Comparison of ENCODE assay signal across 8 mouse cellular contexts in the genomic region with DNA sequence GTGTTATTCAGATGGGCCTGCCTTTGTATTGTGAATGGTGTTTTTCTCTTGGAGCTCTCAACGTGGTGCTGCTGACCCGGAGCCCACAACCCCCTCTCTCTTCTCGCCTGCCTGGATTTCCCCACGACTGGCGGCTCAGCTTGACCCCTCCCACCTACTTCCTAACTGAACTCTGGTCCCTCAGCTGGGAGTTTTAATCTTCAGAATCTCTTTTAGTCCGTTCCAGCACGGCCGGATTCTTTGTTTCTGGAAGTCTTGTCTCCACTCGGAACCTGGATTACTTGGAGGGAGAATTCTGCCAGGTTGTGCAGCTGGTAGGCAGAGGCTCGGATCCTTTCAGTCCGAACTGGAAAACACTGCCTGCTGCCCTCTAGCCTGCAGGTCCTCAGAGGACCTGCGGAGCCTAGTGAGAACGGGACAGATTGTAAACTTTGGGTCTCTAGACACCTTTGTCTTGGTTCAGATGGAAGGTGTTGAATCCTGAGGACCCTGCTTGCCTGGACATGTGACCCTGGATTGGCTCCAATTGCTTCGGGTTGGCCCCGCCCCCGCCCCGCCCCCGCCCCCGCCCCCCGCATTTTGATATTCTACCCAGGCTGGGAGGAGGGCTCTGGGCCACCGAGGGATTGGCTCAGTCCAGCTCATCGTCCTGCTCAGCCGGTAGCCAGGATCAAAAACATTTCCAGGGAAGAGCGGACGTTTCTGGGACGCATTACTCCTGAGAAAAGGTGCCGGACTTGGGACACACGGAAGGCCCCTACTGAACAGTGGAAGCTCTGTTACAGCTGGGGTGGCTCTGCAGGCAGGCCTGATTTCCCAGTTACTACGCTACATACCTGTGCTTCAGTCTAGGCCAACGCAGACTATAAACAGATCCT. TPM values are rescaled to one million over a fixed set of nuclear protein-coding genes. Genes with fewer than 3 reads are reported as not detected.
DNase-seq lines count a peak whose midpoint lies in the region; ATAC-seq lines count a peak whose summit lies in the region.

A gene (plus strand): TSS at position 200 of the 878 bp plus-strand sequence.

- no peaks in the 10 kb centered on the region for H3K9me3 ChIP-seq in embryonic facial prominence, embryonic 10.5 days
- H3K9me3 ChIP-seq in heart, embryonic 11.5 days (replicated peaks; ENCODE audit: control insufficient read depth, low read length): no peaks in the 10 kb centered on the region
- H3K9me3 ChIP-seq in kidney, embryonic 14.5 days (ENCODE audit: control insufficient read depth, low read length): no peaks in the 10 kb centered on the region

- peak within 1 kb of the TSS; percentile 74 for H3K4me2 ChIP-seq in heart, embryonic 11.5 days
- peak within 1 kb of the TSS; percentile 88 for H3K4me2 ChIP-seq in kidney, embryonic 14.5 days (replicated peaks; ENCODE audit: low read depth, low read length)

- peaks cover 12% of the 10 kb centered on the region; the same call in 1 of the 2 replicates for H3K36me3 ChIP-seq in embryonic facial prominence, embryonic 10.5 days (replicated peaks)
- no peaks in the 10 kb centered on the region for H3K36me3 ChIP-seq in heart, embryonic 11.5 days (ENCODE audit: control insufficient read depth, insufficient read depth, low read length)
- H3K36me3 ChIP-seq in kidney, embryonic 14.5 days (ENCODE audit: control insufficient read depth, insufficient read depth, low read length): no peaks in the 10 kb centered on the region

- DNase-seq in thymus, postnatal 25 days: peak; percentile 12
- DNase-seq in thymus, postnatal 14 days: no peak
- DNase-seq in embryonic facial prominence, embryonic 10.5 days (ENCODE audit: low spot score): peak; percentile 93
- DNase-seq in lung, postnatal 14 days: peak; percentile 41
- peak; percentile 42 for DNase-seq in retina, adult 2 months (ENCODE audit: low read depth, low spot score)
- DNase-seq in layer of hippocampus, adult 8-10 months (ENCODE audit: low spot score in 2 of 2): no peak

- H3K27me3 ChIP-seq in embryonic facial prominence, embryonic 10.5 days (replicated peaks; ENCODE audit: low read depth, poor library complexity, severe bottlenecking): no peaks in the 10 kb centered on the region
- no peaks in the 10 kb centered on the region for H3K27me3 ChIP-seq in heart, embryonic 11.5 days (ENCODE audit: control insufficient read depth, insufficient read depth, low read length)
- no peaks in the 10 kb centered on the region for H3K27me3 ChIP-seq in kidney, embryonic 14.5 days (ENCODE audit: control insufficient read depth, insufficient read depth, low read length)

- peak within 1 kb of the TSS; percentile 62 for H3K4me3 ChIP-seq in embryonic facial prominence, embryonic 10.5 days
- peak within 1 kb of the TSS; percentile 51 for H3K4me3 ChIP-seq in heart, embryonic 11.5 days (ENCODE audit: low read depth, low read length)
- peak within 1 kb of the TSS; percentile 57 for H3K4me3 ChIP-seq in kidney, embryonic 14.5 days (ENCODE audit: low read length)

- peak within 1 kb of the TSS; percentile 67 for H3K9ac ChIP-seq in heart, embryonic 11.5 days (ENCODE audit: low read depth, low read length)
- peak within 1 kb of the TSS; percentile 58 for H3K9ac ChIP-seq in kidney, embryonic 14.5 days (ENCODE audit: low read depth, low read length)

- peak; percentile 85 for ATAC-seq in heart, embryonic 11.5 days (replicated peaks; ENCODE audit: insufficient number of reproducible peaks, low FRiP score, low TSS enrichment)
- peak; percentile 95 for ATAC-seq in kidney, embryonic 14.5 days (ENCODE audit: low FRiP score, low TSS enrichment)

- H3K27ac ChIP-seq in embryonic facial prominence, embryonic 10.5 days (replicated peaks): peak within 1 kb of the TSS; percentile 89
- peak within 1 kb of the TSS; percentile 72 for H3K27ac ChIP-seq in heart, embryonic 11.5 days (ENCODE audit: low read depth, low read length)
- peak within 1 kb of the TSS; percentile 67; the same call in 1 of the 2 replicates for H3K27ac ChIP-seq in kidney, embryonic 14.5 days (ENCODE audit: low read depth, low read length)

- H3K4me1 ChIP-seq in embryonic facial prominence, embryonic 10.5 days: peaks cover 22% of the 10 kb centered on the region
- peaks cover 9% of the 10 kb centered on the region for H3K4me1 ChIP-seq in heart, embryonic 11.5 days (ENCODE audit: control insufficient read depth, insufficient read depth, low read length)
- 0 out of 2 replicates have a peak, but pooled peaks cover 6% of the 10 kb centered on the region for H3K4me1 ChIP-seq in kidney, embryonic 14.5 days (ENCODE audit: control insufficient read depth, insufficient read depth, low read length)

- 1% methylated on average over 30 of the region's 30 CpGs for WGBS in embryonic facial prominence, embryonic 10.5 days
- WGBS in heart, embryonic 11.5 days (ENCODE audit: insufficient replicate concordance): 1% methylated on average over 30 of the region's 30 CpGs
- 1% methylated on average over 30 of the region's 30 CpGs for WGBS in kidney, embryonic 14.5 days

RNA-seq across cellular contexts. Expression of the gene that starts here (rescaled TPM):
- 7.6 and 8.9 TPM in 2 replicates for polyA plus RNA-seq in embryonic facial prominence, embryonic 10.5 days (2016; fragmentation: Nextera tagmentation; extraction: Ambion mirVana)
- polyA plus RNA-seq in heart, embryonic 11.5 days (2014; fragmentation: Nextera tagmentation; extraction: Ambion mirVana): 4.6 and 5.1 TPM in 2 replicates
- 6.9 and 7.3 TPM in 2 replicates for polyA plus RNA-seq in kidney, embryonic 14.5 days (2014; fragmentation: Nextera tagmentation; extraction: Ambion mirVana)
- 1 to 10 TPM; 3.6 to 8.1 (median 5.2) TPM for total RNA-seq in layer of hippocampus, adult 8-10 months (2022)

Comparison
In these comparisons a context has a peak if more than half of its experiments do, and no peak if none do; other contexts are left out.
1. DNase-seq: peak in thymus, postnatal 25 days (single experiment), embryonic facial prominence, embryonic 10.5 days (single experiment), lung, postnatal 14 days (single experiment) and retina, adult 2 months (single experiment); none in thymus, postnatal 14 days (single experiment) and layer of hippocampus, adult 8-10 months (0 of 2).
2. Peak in every context shown above with its lines, with median percentiles within 50 percentile points of each other: H3K27ac ChIP-seq and H3K4me3 ChIP-seq.